Mouse (Mus musculus) ovary, postnatal 36 days (tissue): ENCODE measurements around the gene Zfp334.
A peak's percentile ranks its signal among the peaks of the same experiment; 100 is the strongest.

Experiments used
- DNase-seq: peaks from one replicate; pipeline ENCODE4 v3.0.0; 2022; ENCODE audit warnings: low spot score, mixed read lengths

The Zfp334 gene

GRCm38 (mm10) chr2:165387844-165388495 is at the start of gene Zfp334:
Zfp334 (minus strand) TSS chr2:165388259.
- peak; percentile 95 for DNase-seq

- DNase-seq: no peak
Measured at GRCm38 (mm10) chr2:165428694-165429093, 40.6 kb upstream of the Zfp334 start.

- DNase-seq: no peak
Measured at GRCm38 (mm10) chr2:165420195-165420594, 32.1 kb upstream of the Zfp334 start.

- DNase-seq: no peak
Measured at GRCm38 (mm10) chr2:165419670-165420111, 31.6 kb upstream of the Zfp334 start.

GRCm38 (mm10) chr2:165418577-165418976 is 30.5 kb upstream of the Zfp334 start:
- DNase-seq: no peak

GRCm38 (mm10) chr2:165417291-165417690 is 29.2 kb upstream of the Zfp334 start:
- peak; percentile 56 for DNase-seq

GRCm38 (mm10) chr2:165415795-165416194 is 27.7 kb upstream of the Zfp334 start:
- DNase-seq: no peak

GRCm38 (mm10) chr2:165415141-165415721 is 27.2 kb upstream of the Zfp334 start:
- no peak for DNase-seq

GRCm38 (mm10) chr2:165414321-165414720 is 26.3 kb upstream of the Zfp334 start:
- no peak for DNase-seq

- no peak for DNase-seq
Measured at GRCm38 (mm10) chr2:165413884-165414283, 25.8 kb upstream of the Zfp334 start.

- peak; percentile 83 for DNase-seq
Measured at GRCm38 (mm10) chr2:165407700-165408301, 19.7 kb upstream of the Zfp334 start.

- DNase-seq: no peak
Measured at GRCm38 (mm10) chr2:165405351-165405750, 17.3 kb upstream of the Zfp334 start.

GRCm38 (mm10) chr2:165404951-165405350 is 16.9 kb upstream of the Zfp334 start:
- DNase-seq: no peak

GRCm38 (mm10) chr2:165398164-165398785 is 10.2 kb upstream of the Zfp334 start:
- DNase-seq: no peak

GRCm38 (mm10) chr2:165397502-165398163 is 9.6 kb upstream of the Zfp334 start:
- peak; percentile 39 for DNase-seq

GRCm38 (mm10) chr2:165396831-165397501 is 8.9 kb upstream of the Zfp334 start:
- DNase-seq: no peak

GRCm38 (mm10) chr2:165392156-165392555 is 4.1 kb upstream of the Zfp334 start:
- no peak for DNase-seq

GRCm38 (mm10) chr2:165391561-165391960 is 3.5 kb upstream of the Zfp334 start:
- peak; percentile 43 for DNase-seq

- no peak for DNase-seq
Measured at GRCm38 (mm10) chr2:165389299-165389952, 1.4 kb upstream of the Zfp334 start.

GRCm38 (mm10) chr2:165387370-165387769 is 689 bp downstream of the Zfp334 start:
- no peak for DNase-seq

- DNase-seq: no peak
Measured at GRCm38 (mm10) chr2:165380050-165380449, 8.0 kb downstream of the Zfp334 start.
